Mouse (Mus musculus) midbrain, embryonic 11.5 days (tissue): ENCODE results near the gene Gin1. TPM values are rescaled to one million over a fixed set of nuclear protein-coding genes. Genes with fewer than 3 reads are reported as not detected.

Experiments used
- ATAC-seq: fragments of 200-750 bp; cut with Nextera tagmentation; 2 replicates; pipeline ENCODE4 v1.8.0; 2017; ENCODE audit warnings: moderate TSS enrichment, moderate library complexity; ENCODE audit not compliant: low FRiP score
- DNase-seq: peaks from one replicate; pipeline ENCODE4 v3.0.0; 2015; ENCODE audit warnings: low spot score; ENCODE audit errors: missing footprints
- H3K27ac ChIP-seq: fragments of 300-500 bp; sonication (generic); 2 replicates; pipeline ENCODE4 v1.5.1; 2014; ENCODE audit warnings: low read depth, low read length
- H3K27me3 ChIP-seq: fragments of 300-500 bp; sonication (generic); 2 replicates; pipeline ENCODE4 v1.6.1; 2014; ENCODE audit warnings: mild to moderate bottlenecking, low read length, moderate library complexity, mixed read lengths; ENCODE audit not compliant: control insufficient read depth, insufficient read depth
- H3K36me3 ChIP-seq: fragments of 300-500 bp; sonication (generic); 2 replicates; pipeline ENCODE4 v1.6.1; 2014; ENCODE audit warnings: mild to moderate bottlenecking, low read length, moderate library complexity, mixed read lengths; ENCODE audit not compliant: control insufficient read depth, insufficient read depth
- H3K4me1 ChIP-seq: fragments of 300-500 bp; sonication (generic); 2 replicates; pipeline ENCODE4 v1.6.1; 2014; ENCODE audit warnings: low read length; ENCODE audit not compliant: control insufficient read depth, insufficient read depth
- H3K4me2 ChIP-seq: fragments of 300-500 bp; sonication (generic); 2 replicates; pipeline ENCODE4 v1.6.1; 2014; ENCODE audit warnings: mild to moderate bottlenecking, moderate library complexity
- H3K4me3 ChIP-seq: fragments of 300-500 bp; sonication (generic); 2 replicates; pipeline ENCODE4 v1.5.1; 2014; ENCODE audit warnings: low read depth, low read length
- H3K9ac ChIP-seq: fragments of 300-500 bp; sonication (generic); 2 replicates; pipeline ENCODE4 v1.6.1; 2014; ENCODE audit warnings: low read length
- H3K9me3 ChIP-seq: fragments of 300-500 bp; sonication (generic); 2 replicates; pipeline ENCODE4 v1.6.1; 2016; ENCODE audit warnings: low read length; ENCODE audit not compliant: control insufficient read depth
- WGBS: fragments of 180-500 bp; shearing (Covaris S2); extraction: QIAGEN DNeasy Blood & Tissue Kit; methylation state at CpG from one replicate; pipeline ENCODE4 v1.1.7; 2014; 5-methylcytosine and 5-hydroxymethylcytosine counted together
- polyA plus RNA-seq: library from polyadenylated mRNA; unstranded; fragments of >200 nt; fragmentation: Nextera tagmentation; extraction: Ambion mirVana; gene quantifications from 2 replicates; pipeline ENCODE4 v1.2.1, GENCODE M21; 2014

Gin1 gene
- polyA plus RNA-seq, 1 experiment from 2014 or later = 14.2 TPM

- Histone ChIP-seq H3K27ac (no peak overlapping the region), H3K9ac (no peak overlapping the region), H3K4me3 (no peak overlapping the region), H3K9me3 (no peaks in the 10 kb centered on the region), H3K27me3 (no peaks in the 10 kb centered on the region), H3K4me1 (no peaks in the 10 kb centered on the region), H3K4me2 (no peak overlapping the region), H3K36me3 (no peaks in the 10 kb centered on the region)
- 92% methylated on average over 5 of the region's 5 CpGs for WGBS
- ATAC-seq = no peak
- DNase-seq = no peak
These were observed 64.4 kb downstream of the Gin1 start for GRCm38 (mm10) chr1:97834354-97834822.

Other genes starting within 250 kb of the Gin1 start
- gene D1Ertd622e, start 108.1 kb upstream of the Gin1 start, polyA plus RNA-seq = 55.5 and 59.3 TPM in 2 replicates
- 43.6 and 50.5 TPM in 2 replicates for gene Ppip5k2, start 239 bp downstream of the Gin1 start, polyA plus RNA-seq